Mouse (Mus musculus) limb, embryonic 14.5 days (tissue): ENCODE measurements around the gene Ank3. TPM values are rescaled to one million over a fixed set of nuclear protein-coding genes. Genes with fewer than 3 reads are reported as not detected.

Experiments
- ATAC-seq: fragments of 200-750 bp; cut with Nextera tagmentation; 2 replicates; pipeline ENCODE4 v1.8.0; 2017; ENCODE audit warnings: low read depth, moderate number of reproducible peaks, moderate TSS enrichment; ENCODE audit not compliant: low FRiP score
- DNase-seq: peaks from one replicate; pipeline ENCODE4 v3.0.0-alpha.2; 2015; ENCODE audit warnings: low spot score
- H3K27ac ChIP-seq: fragments of 300-500 bp; sonication (generic); replicated peaks from 2 replicates; pipeline ENCODE4 v1.5.1; 2014; ENCODE audit warnings: low read depth, mild to moderate bottlenecking, low read length, moderate library complexity, mixed read lengths
- H3K27me3 ChIP-seq: fragments of 300-500 bp; sonication (generic); 2 replicates; pipeline ENCODE4 v1.6.1; 2014; ENCODE audit warnings: low read length, mixed read lengths; ENCODE audit not compliant: control insufficient read depth, insufficient read depth
- H3K36me3 ChIP-seq: fragments of 300-500 bp; sonication (generic); 2 replicates; pipeline ENCODE4 v1.6.1; 2014; ENCODE audit warnings: mild to moderate bottlenecking, low read length, moderate library complexity, mixed read lengths; ENCODE audit not compliant: control insufficient read depth, insufficient read depth
- H3K4me1 ChIP-seq: fragments of 300-500 bp; sonication (generic); 2 replicates; pipeline ENCODE4 v1.6.1; 2014; ENCODE audit warnings: antibody characterized with exemption, low read length, mixed read lengths; ENCODE audit not compliant: control insufficient read depth, insufficient read depth
- H3K4me2 ChIP-seq: fragments of 300-500 bp; sonication (generic); replicated peaks from 2 replicates; pipeline ENCODE4 v1.6.1; 2014; ENCODE audit warnings: low read depth, mild to moderate bottlenecking, low read length, moderate library complexity; ENCODE audit not compliant: severe bottlenecking
- H3K4me3 ChIP-seq: fragments of 300-500 bp; sonication (generic); replicated peaks from 2 replicates; pipeline ENCODE4 v1.5.1; 2014; ENCODE audit warnings: low read length
- H3K9ac ChIP-seq: fragments of 300-500 bp; sonication (generic); 2 replicates; pipeline ENCODE4 v1.6.1; 2014; ENCODE audit warnings: mild to moderate bottlenecking, low read depth, low read length, moderate library complexity; ENCODE audit not compliant: severe bottlenecking
- H3K9me3 ChIP-seq: fragments of 300-500 bp; sonication (generic); 2 replicates; pipeline ENCODE4 v1.6.1; 2016; ENCODE audit warnings: low read length; ENCODE audit not compliant: control insufficient read depth
- POLR2A ChIP-seq: fragments of 200-500 bp; IDR thresholded peaks from 2 replicates; pipeline ENCODE4 v1.8.0; 2012; ENCODE audit warnings: inconsistent platforms, mild to moderate bottlenecking, moderate library complexity, borderline replicate concordance; ENCODE audit not compliant: insufficient read depth, insufficient read length; ENCODE audit errors: extremely low read depth
- WGBS: fragments of 180-500 bp; shearing (Covaris S2); extraction: QIAGEN DNeasy Blood & Tissue Kit; methylation state at CpG from one replicate; pipeline ENCODE4 v1.1.7; 2014; 5-methylcytosine and 5-hydroxymethylcytosine counted together
- polyA plus RNA-seq, 2 experiments: library from polyadenylated mRNA; depleted of rRNA in 1 of 2; stranded (reverse) in 1 of 2; unstranded in 1 of 2; fragments of >200 nt; fragmentation: Nextera tagmentation in 1 of 2; extraction: Ambion mirVana in 1 of 2; gene quantifications; 2 replicates each; pipeline versions ENCODE4 v1.2.1 to v1.2.3; 2012 to 2014

The Ank3 gene
- polyA plus RNA-seq, 2 experiments, result 14.8 to 25.2 TPM

GRCm38 (mm10) chr10:69982701-69983100 is 584.1 kb downstream of the Ank3 start:
- no peaks in the 10 kb centered on the region for H3K27me3 ChIP-seq

GRCm38 (mm10) chr10:69987496-69987895 is 588.9 kb downstream of the Ank3 start:
- Histone ChIP-seq H3K4me3 (no peak overlapping the region), H3K4me2 (no peak overlapping the region), H3K4me1 (no peaks in the 10 kb centered on the region), H3K9me3 (peaks cover 22% of the 10 kb centered on the region), H3K27ac (no peak overlapping the region), H3K36me3 (peaks cover 47% of the 10 kb centered on the region), H3K9ac (no peak overlapping the region), H3K27me3 (no peaks in the 10 kb centered on the region)
- no peak for TF ChIP-seq POLR2A
- 92% methylated on average over 11 of the region's 11 CpGs for WGBS
- DNase-seq (no peak), ATAC-seq (no peak)

More at GRCm38 (mm10) chr10:69982701-69983100, 584.1 kb downstream of the Ank3 start:
- Histone ChIP-seq H3K9ac (no peak overlapping the region), H3K4me2 (no peak overlapping the region), H3K9me3 (no peaks in the 10 kb centered on the region), H3K36me3 (peaks cover 22% of the 10 kb centered on the region), H3K27ac (no peak overlapping the region), H3K4me3 (no peak overlapping the region), H3K4me1 (no peaks in the 10 kb centered on the region)
- TF ChIP-seq POLR2A, result no peak
- ATAC-seq (no peak), DNase-seq (no peak)
- WGBS, result 95% methylated on average over 4 of the region's 4 CpGs

GRCm38 (mm10) chr10:69997082-69997481 is 598.5 kb downstream of the Ank3 start:
- ATAC-seq (no peak), DNase-seq (no peak)
- no peak overlapping the region for H3K27ac ChIP-seq
- peaks cover 16% of the 10 kb centered on the region for H3K9me3 ChIP-seq
- H3K9ac ChIP-seq, result no peak overlapping the region
- H3K4me3 ChIP-seq, result no peak overlapping the region
- no peak overlapping the region for H3K4me2 ChIP-seq
- H3K36me3 ChIP-seq, result peaks cover 7% of the 10 kb centered on the region
- H3K4me1 ChIP-seq, result no peaks in the 10 kb centered on the region
- TF ChIP-seq POLR2A, result no peak
- no peaks in the 10 kb centered on the region for H3K27me3 ChIP-seq
- 86% methylated on average over 8 of the region's 8 CpGs for WGBS

- no peak overlapping the region for H3K4me3 ChIP-seq
- no peak for TF ChIP-seq POLR2A
- ATAC-seq (no peak), DNase-seq (no peak)
- H3K4me1 ChIP-seq, result no peaks in the 10 kb centered on the region
- no peak overlapping the region for H3K9ac ChIP-seq
- peaks cover 12% of the 10 kb centered on the region for H3K36me3 ChIP-seq
- H3K27me3 ChIP-seq, result no peaks in the 10 kb centered on the region
- H3K4me2 ChIP-seq, result no peak overlapping the region
- H3K27ac ChIP-seq, result no peak overlapping the region
- WGBS, result 84% methylated on average over 5 of the region's 5 CpGs
- H3K9me3 ChIP-seq, result no peaks in the 10 kb centered on the region
These were observed 605.5 kb downstream of the Ank3 start for GRCm38 (mm10) chr10:70004058-70004457.

- Histone ChIP-seq H3K4me1 (no peaks in the 10 kb centered on the region), H3K4me2 (no peak overlapping the region), H3K9ac (no peak overlapping the region), H3K27me3 (no peaks in the 10 kb centered on the region), H3K4me3 (no peak overlapping the region), H3K27ac (no peak overlapping the region), H3K36me3 (peaks cover 12% of the 10 kb centered on the region), H3K9me3 (no peaks in the 10 kb centered on the region)
- DNase-seq (no peak), ATAC-seq (no peak)
- TF ChIP-seq POLR2A, result no peak
- WGBS, result 98% methylated on average over 15 of the region's 15 CpGs
These were observed 606.3 kb downstream of the Ank3 start for GRCm38 (mm10) chr10:70004831-70005230.

GRCm38 (mm10) chr10:70006380-70006779 is 607.8 kb downstream of the Ank3 start:
- DNase-seq (no peak), ATAC-seq (no peak)
- Histone ChIP-seq H3K27me3 (no peaks in the 10 kb centered on the region), H3K4me1 (no peaks in the 10 kb centered on the region), H3K36me3 (peaks cover 12% of the 10 kb centered on the region), H3K9ac (no peak overlapping the region), H3K27ac (no peak overlapping the region), H3K4me2 (no peak overlapping the region), H3K9me3 (no peaks in the 10 kb centered on the region), H3K4me3 (no peak overlapping the region)
- WGBS, result 80% methylated on average over 9 of the region's 9 CpGs
- no peak for TF ChIP-seq POLR2A
